Mouse (Mus musculus) G1E (cell line): ENCODE data around the gene Magi3. TPM values are rescaled to one million over a fixed set of nuclear protein-coding genes. Genes with fewer than 3 reads are reported as not detected.

ENCODE experiments used
- ATAC-seq: 2 replicates; pipeline ENCODE4 v1.8.0; 2016; ENCODE audit warnings: mild to moderate bottlenecking; ENCODE audit not compliant: insufficient number of reproducible peaks, poor library complexity, low FRiP score, severe bottlenecking; ENCODE audit errors: extremely low read depth
- DNase-seq: peaks from one replicate; pipeline ENCODE4 v3.0.0; 2012; ENCODE audit warnings: low spot score
- H3K27me3 ChIP-seq: 2 replicates; pipeline ENCODE4 v1.6.1; 2012; ENCODE audit warnings: mild to moderate bottlenecking, low read length, inconsistent platforms; ENCODE audit not compliant: insufficient read depth
- H3K36me3 ChIP-seq: replicated peaks from 2 replicates; pipeline ENCODE3; 2012; ENCODE audit warnings: mild to moderate bottlenecking, inconsistent platforms
- H3K4me1 ChIP-seq: 2 replicates; pipeline ENCODE4 v1.6.1; 2012; ENCODE audit warnings: low read depth, low read length, inconsistent platforms, mixed read lengths; ENCODE audit not compliant: insufficient read depth
- H3K4me3 ChIP-seq: 2 replicates; pipeline ENCODE4 v1.5.1; 2012; ENCODE audit warnings: low read depth, mild to moderate bottlenecking, inconsistent platforms, low read length, moderate library complexity, mixed read lengths
- H3K9me3 ChIP-seq: replicated peaks from 2 replicates; pipeline ENCODE4 v1.6.1; 2012; ENCODE audit warnings: inconsistent platforms
- CTCF ChIP-seq: IDR thresholded peaks from 2 replicates; pipeline ENCODE4 v1.5.1; 2012; ENCODE audit warnings: low read depth, low read length, inconsistent platforms, mixed read lengths
- GATA1 ChIP-seq: IDR thresholded peaks from 2 replicates; pipeline ENCODE4 v1.6.1; 2012; ENCODE audit warnings: borderline replicate concordance, low read length, inconsistent platforms, mixed read lengths
- GATA2 ChIP-seq: IDR thresholded peaks from 2 replicates; pipeline ENCODE4 v1.6.1; 2012; ENCODE audit warnings: low read depth, low read length, inconsistent platforms, borderline replicate concordance
- POLR2AphosphoS5 ChIP-seq: IDR thresholded peaks from 2 replicates; pipeline ENCODE4 v1.6.1; 2012; ENCODE audit warnings: low read depth, low read length, inconsistent platforms; ENCODE audit not compliant: insufficient replicate concordance
- TAL1 ChIP-seq: conservative IDR thresholded peaks from 2 replicates; pipeline ENCODE4 v1.6.1; 2012; ENCODE audit warnings: low read depth, low read length, inconsistent platforms, mixed read lengths
- polyA plus RNA-seq: library from polyadenylated mRNA; stranded (reverse); fragments of >175 nt; gene quantifications from 2 replicates; pipeline ENCODE4 v1.2.3, GENCODE M21; 2012
- total RNA-seq, 2 experiments: library from RNA; stranded (forward) in 1 of 2; stranded (reverse) in 1 of 2; fragments of 200-1000 nt in 1 of 2; fragments of >200 nt in 1 of 2; fragmentation: Nextera tagmentation in 1 of 2; gene quantifications; 2 replicates each; pipeline ENCODE4 v1.2.3; 2014 to 2017

The Magi3 gene
- total and polyA plus RNA-seq, 3 experiments = 0.16 TPM; not detected in 2

DNA sequence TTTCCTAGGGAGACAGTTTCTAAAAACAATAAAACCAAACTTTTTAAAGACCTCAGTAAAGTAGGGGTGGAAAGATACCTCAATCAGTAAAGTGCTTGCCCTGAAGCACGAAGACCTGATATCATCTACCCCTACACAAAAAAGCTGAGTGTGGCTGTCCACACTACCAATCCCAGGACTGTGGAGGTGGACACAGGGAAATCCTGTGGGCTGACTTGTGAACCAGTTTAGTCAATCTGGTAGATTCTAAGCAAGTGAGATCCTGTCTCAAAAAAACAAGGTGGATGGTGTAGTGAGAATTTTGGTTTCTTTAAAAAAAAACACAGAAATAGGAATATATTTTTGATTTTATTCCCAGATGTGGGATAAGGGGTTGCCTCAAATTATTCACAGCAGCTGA is 96.3 kb downstream of the Magi3 start:
- ATAC-seq (no peak), DNase-seq (no peak)
- no peaks in the 10 kb centered on the region for H3K4me1 ChIP-seq
- H3K27me3 ChIP-seq = no peaks in the 10 kb centered on the region
- H3K36me3 ChIP-seq = no peaks in the 10 kb centered on the region
- H3K9me3 ChIP-seq = no peaks in the 10 kb centered on the region
- no peak for TF ChIP-seq GATA1
- H3K4me3 ChIP-seq = no peak overlapping the region

DNA sequence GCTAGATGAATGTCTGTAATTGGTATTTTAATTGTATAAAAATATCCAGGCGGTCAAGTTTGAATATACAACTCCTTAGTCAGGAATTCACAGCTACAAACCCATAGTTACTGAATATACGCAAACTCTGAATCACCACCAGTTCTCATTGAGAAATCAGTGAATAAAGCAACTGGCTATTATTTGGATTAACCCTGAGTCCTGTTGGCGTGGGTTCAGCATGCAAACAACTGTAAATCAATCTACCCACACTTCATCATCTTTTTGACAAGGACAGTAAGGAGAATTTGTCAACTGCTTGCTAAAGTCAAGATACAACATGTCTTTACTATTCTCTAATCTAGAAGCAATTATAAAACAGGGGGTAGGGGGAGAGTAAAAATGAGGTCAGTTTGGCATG is 110.7 kb downstream of the Magi3 start:
- Histone ChIP-seq H3K36me3 (no peaks in the 10 kb centered on the region), H3K4me1 (no peaks in the 10 kb centered on the region), H3K9me3 (no peaks in the 10 kb centered on the region), H3K27me3 (peaks cover 9% of the 10 kb centered on the region; the same call in 1 of the 2 replicates), H3K4me3 (no peak overlapping the region)
- ATAC-seq = no peak
- DNase-seq = no peak
- no peak for TF ChIP-seq GATA1
- no peak for TF ChIP-seq CTCF
- no peak for TF ChIP-seq POLR2AphosphoS5
- TF ChIP-seq TAL1 = no peak
- no peak for TF ChIP-seq GATA2

DNA sequence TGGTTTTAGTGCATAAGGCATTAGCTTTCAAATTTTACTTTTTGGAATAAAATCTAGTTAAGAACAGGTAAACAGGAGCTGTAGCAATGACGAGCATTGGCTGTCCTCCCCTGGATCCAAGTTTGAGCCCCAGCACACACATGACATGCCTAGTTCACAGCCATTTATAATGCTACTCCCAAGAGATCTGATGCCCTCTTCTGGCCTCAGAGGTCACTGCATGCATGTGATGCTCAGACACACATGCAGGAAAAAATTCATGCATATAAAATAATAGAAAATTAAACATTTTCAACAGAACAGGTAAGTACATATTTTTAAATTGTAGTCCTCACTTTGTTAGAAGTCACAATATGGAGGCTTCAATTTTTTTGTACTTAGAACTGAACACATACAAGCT is 115.2 kb downstream of the Magi3 start:
- ATAC-seq (no peak), DNase-seq (no peak)
- H3K9me3 ChIP-seq = no peaks in the 10 kb centered on the region
- TF ChIP-seq GATA1 (no peak), GATA2 (no peak), CTCF (no peak)
- H3K4me3 ChIP-seq = no peak overlapping the region
- H3K27me3 ChIP-seq = peaks cover 1% of the 10 kb centered on the region; the same call in 1 of the 2 replicates
- H3K36me3 ChIP-seq = no peaks in the 10 kb centered on the region
- H3K4me1 ChIP-seq = no peaks in the 10 kb centered on the region

DNA sequence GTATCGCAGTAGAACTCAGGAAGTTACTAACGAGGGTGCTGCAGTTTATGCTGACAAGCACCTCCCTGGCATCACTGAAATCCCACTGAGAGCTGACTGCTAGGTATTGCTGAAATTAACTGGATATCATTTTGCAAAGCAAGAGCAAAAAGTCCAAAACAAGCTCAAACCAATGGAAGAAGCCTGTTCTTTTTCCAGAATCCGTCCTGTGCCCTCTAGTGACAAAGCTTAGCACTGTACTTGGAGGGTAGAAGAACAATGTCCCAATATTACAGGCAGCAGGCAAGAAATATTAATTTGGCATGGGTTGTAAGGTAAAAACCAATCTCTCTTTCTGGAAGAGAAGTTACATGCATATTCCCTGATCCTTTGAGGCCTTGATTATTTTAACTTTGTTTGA is 118.5 kb downstream of the Magi3 start:
- H3K9me3 ChIP-seq = no peaks in the 10 kb centered on the region
- ATAC-seq (no peak), DNase-seq (no peak)
- no peaks in the 10 kb centered on the region for H3K4me1 ChIP-seq
- TF ChIP-seq CTCF (no peak), GATA2 (no peak), GATA1 (no peak), TAL1 (no peak), POLR2AphosphoS5 (no peak)
- H3K36me3 ChIP-seq = no peaks in the 10 kb centered on the region
- H3K4me3 ChIP-seq = no peak overlapping the region
- H3K27me3 ChIP-seq = no peaks in the 10 kb centered on the region

DNA sequence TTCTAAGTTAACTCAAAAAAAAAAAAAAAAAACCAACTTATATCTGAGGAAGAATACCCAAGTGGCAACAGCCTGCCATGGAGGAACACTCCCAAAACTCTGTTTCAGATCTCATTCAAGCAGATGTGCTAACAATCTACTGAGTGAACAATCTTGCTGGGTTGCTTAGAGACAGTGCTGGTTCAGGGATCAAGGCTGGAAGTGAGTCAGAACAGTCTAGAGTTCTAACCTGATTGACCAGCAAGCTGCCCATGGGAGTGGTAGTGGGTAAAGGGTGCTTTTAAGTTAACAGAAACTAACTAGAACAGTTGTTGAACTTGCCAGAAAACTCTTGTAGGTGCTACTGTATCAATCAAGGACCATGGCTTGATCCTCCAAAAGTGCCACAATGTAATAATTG is 118.9 kb downstream of the Magi3 start:
- ATAC-seq (no peak), DNase-seq (no peak)
- Histone ChIP-seq H3K4me1 (no peaks in the 10 kb centered on the region), H3K4me3 (no peak overlapping the region), H3K9me3 (no peaks in the 10 kb centered on the region), H3K27me3 (no peaks in the 10 kb centered on the region), H3K36me3 (no peaks in the 10 kb centered on the region)
- TF ChIP-seq POLR2AphosphoS5 (no peak), GATA2 (no peak), CTCF (no peak), GATA1 (no peak), TAL1 (no peak)

DNA sequence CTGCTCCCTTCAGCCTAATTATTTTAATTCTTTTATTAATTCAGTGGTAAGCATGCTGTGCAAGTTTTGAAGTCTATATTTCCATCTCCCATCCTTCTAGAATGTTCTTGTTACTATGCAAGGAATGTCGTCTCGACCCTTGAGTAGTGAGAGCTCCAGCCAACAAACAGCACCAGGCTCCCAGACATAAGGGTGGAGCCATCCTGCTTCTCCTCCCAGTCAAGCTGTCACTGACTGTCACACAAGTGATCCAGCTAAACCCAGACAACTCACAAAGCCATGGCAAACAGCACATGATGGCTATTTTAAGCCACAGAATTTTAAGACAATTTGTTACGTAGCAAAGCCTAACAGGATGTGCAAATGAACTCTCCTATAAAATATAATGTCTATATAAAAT is 124.2 kb downstream of the Magi3 start:
- TF ChIP-seq CTCF (no peak), POLR2AphosphoS5 (no peak), GATA1 (no peak), GATA2 (no peak), TAL1 (no peak)
- no peak for DNase-seq
- no peak for ATAC-seq

DNA sequence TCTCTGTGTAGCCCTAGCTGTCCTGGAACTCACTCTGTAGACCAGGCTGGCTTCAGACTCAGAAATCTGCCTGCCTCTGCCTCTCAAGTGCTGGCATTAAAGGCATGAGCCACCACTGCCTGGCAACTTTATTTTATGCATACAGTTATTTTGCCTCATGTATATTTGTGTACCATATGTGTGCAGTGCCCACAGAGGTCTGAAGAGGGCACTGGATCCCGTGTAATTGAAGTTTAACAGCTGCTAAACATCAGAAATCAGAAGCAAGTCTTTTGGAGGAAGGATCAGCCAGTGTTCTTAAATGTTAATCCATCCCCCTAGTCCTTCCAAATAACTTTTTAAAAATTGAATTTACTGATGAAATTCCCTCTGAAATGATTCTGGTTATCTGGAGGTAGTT is 125.5 kb downstream of the Magi3 start:
- DNase-seq (no peak), ATAC-seq (no peak)
- no peaks in the 10 kb centered on the region for H3K27me3 ChIP-seq
- TF ChIP-seq TAL1 (no peak), POLR2AphosphoS5 (no peak), CTCF (no peak), GATA1 (no peak), GATA2 (no peak)
- no peaks in the 10 kb centered on the region for H3K4me1 ChIP-seq
- no peaks in the 10 kb centered on the region for H3K36me3 ChIP-seq
- no peak overlapping the region for H3K4me3 ChIP-seq
- no peaks in the 10 kb centered on the region for H3K9me3 ChIP-seq

More for the DNA sequence above, 124.2 kb downstream of the Magi3 start:
- H3K9me3 ChIP-seq = no peaks in the 10 kb centered on the region
- no peaks in the 10 kb centered on the region for H3K27me3 ChIP-seq
- H3K4me1 ChIP-seq = no peaks in the 10 kb centered on the region
- H3K4me3 ChIP-seq = no peak overlapping the region
- no peaks in the 10 kb centered on the region for H3K36me3 ChIP-seq
